Comparison of ENCODE assay signal across 8 mouse cellular contexts in the genomic region with DNA sequence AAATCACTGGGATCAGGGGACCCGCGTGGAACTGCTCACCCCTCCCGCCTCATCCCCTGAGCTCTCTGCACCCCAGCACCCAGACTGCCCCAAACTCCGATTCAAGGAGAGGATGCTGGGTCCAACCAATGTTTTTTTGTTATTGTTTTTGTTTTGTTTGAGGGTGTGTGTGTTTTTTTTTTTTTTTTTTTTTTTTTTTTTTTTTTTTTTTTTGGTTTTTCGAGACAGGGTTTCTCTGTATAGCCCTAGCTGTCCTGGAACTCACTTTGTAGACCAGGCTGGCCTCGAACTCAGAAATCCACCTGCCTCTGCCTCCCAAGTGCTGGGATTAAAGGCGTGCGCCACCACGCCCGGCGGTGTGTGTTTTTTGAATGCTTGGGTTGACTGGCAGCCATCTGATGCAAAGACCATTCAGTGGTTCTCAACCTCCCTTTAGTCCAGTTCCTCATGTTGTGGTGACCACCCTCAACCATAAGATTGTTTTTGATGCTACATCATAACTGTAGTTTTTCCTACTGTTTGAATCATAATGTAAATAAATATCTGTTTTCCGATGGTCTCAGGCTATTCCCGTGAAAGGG.
DNase-seq lines count a peak whose midpoint lies in the region; ATAC-seq and TF ChIP-seq lines count a peak whose summit lies in the region.
"Not testable (repeated sequence)": the region's sequence is repeated elsewhere in the genome, so short reads cannot be mapped to it uniquely, and the experiment has no call there.

No protein-coding gene starts in this region.

- H3K27ac ChIP-seq in cerebellum, adult 2 months (ENCODE audit: insufficient read depth, low read length): 0 out of 2 replicates have a peak overlapping the region, but pooled peaks have one; percentile 5
- peak overlapping the region; percentile 90 for H3K27ac ChIP-seq in forebrain, embryonic 13.5 days
- H3K27ac ChIP-seq in heart, embryonic 15.5 days; intestine, embryonic 16.5 days (ENCODE audit: low read length); thymus, adult 2 months (ENCODE audit: control insufficient read depth, insufficient read depth, low read length): not testable (repeated sequence)
- peak overlapping the region; percentile 6; the same call in 1 of the 2 replicates for H3K27ac ChIP-seq in limb, embryonic 14.5 days (replicated peaks; ENCODE audit: low read depth, low read length)
- H3K27ac ChIP-seq in lung, embryonic 16.5 days (ENCODE audit: low read length): peak overlapping the region; percentile 84
- peak overlapping the region; percentile 54; the same call in 1 of the 2 replicates for H3K27ac ChIP-seq in neural tube, embryonic 11.5 days (ENCODE audit: low read depth, low read length)

- ATAC-seq in forebrain, embryonic 13.5 days; intestine, embryonic 16.5 days; limb, embryonic 14.5 days (ENCODE audit: low FRiP score, low read depth); lung, embryonic 16.5 days (ENCODE audit: low read depth): not testable (repeated sequence)
- 0 out of 2 replicates have a peak, but pooled peaks have one; percentile 10 for ATAC-seq in heart, embryonic 15.5 days (replicated peaks; ENCODE audit: insufficient number of reproducible peaks, insufficient read depth, low FRiP score, low read depth)
- ATAC-seq in neural tube, embryonic 11.5 days (ENCODE audit: insufficient read depth, low FRiP score, low TSS enrichment): 0 out of 2 replicates have a peak, but pooled peaks have one; percentile 1

- WGBS in cerebellum, adult 2 months: 70% methylated on average over 12 of the region's 13 CpGs
- WGBS in forebrain, embryonic 13.5 days: 51% methylated on average over 12 of the region's 13 CpGs
- WGBS in heart, embryonic 15.5 days: 63% methylated on average over 12 of the region's 13 CpGs
- WGBS in intestine, embryonic 16.5 days: 78% methylated on average over 9 of the region's 13 CpGs
- 60% methylated on average over 11 of the region's 13 CpGs for WGBS in limb, embryonic 14.5 days
- 56% methylated on average over 11 of the region's 13 CpGs for WGBS in lung, embryonic 16.5 days
- WGBS in neural tube, embryonic 11.5 days: 63% methylated on average over 11 of the region's 13 CpGs
- 72% methylated on average over 13 of the region's 13 CpGs for WGBS in thymus, adult 2 months

- H3K4me1 ChIP-seq in cerebellum, adult 2 months (ENCODE audit: control insufficient read depth, insufficient read depth, low read length); heart, embryonic 15.5 days (replicated peaks); intestine, embryonic 16.5 days (ENCODE audit: control insufficient read depth, insufficient read depth, low read length); limb, embryonic 14.5 days (ENCODE audit: control insufficient read depth, insufficient read depth, low read length); lung, embryonic 16.5 days (replicated peaks; ENCODE audit: control insufficient read depth, insufficient read depth, low read length); neural tube, embryonic 11.5 days (ENCODE audit: control insufficient read depth, insufficient read depth, low read length): not testable (repeated sequence)
- H3K4me1 ChIP-seq in forebrain, embryonic 13.5 days: peaks cover 26% of the 10 kb centered on the region
- H3K4me1 ChIP-seq in thymus, adult 2 months (replicated peaks; ENCODE audit: control insufficient read depth, insufficient read depth, low read length): peaks cover 11% of the 10 kb centered on the region

- H3K9ac ChIP-seq in forebrain, embryonic 13.5 days: peak overlapping the region; percentile 68
- peak overlapping the region; percentile 51 for H3K9ac ChIP-seq in heart, embryonic 15.5 days
- H3K9ac ChIP-seq in intestine, embryonic 16.5 days (ENCODE audit: low read depth, low read length): peak overlapping the region; percentile 72
- H3K9ac ChIP-seq in limb, embryonic 14.5 days (ENCODE audit: low read depth, low read length, severe bottlenecking): peak overlapping the region; percentile 43
- H3K9ac ChIP-seq in lung, embryonic 16.5 days (ENCODE audit: low read length): peak overlapping the region; percentile 70
- H3K9ac ChIP-seq in neural tube, embryonic 11.5 days (ENCODE audit: low read length): peak overlapping the region; percentile 63

- not testable (repeated sequence) for H3K36me3 ChIP-seq in forebrain, embryonic 13.5 days (ENCODE audit: poor library complexity, severe bottlenecking); heart, embryonic 15.5 days; intestine, embryonic 16.5 days (ENCODE audit: control insufficient read depth, insufficient read depth, low read length); limb, embryonic 14.5 days (ENCODE audit: control insufficient read depth, insufficient read depth, low read length); lung, embryonic 16.5 days (ENCODE audit: control insufficient read depth, insufficient read depth, low read length); neural tube, embryonic 11.5 days (ENCODE audit: control insufficient read depth, insufficient read depth, low read length); thymus, adult 2 months (ENCODE audit: control insufficient read depth, insufficient read depth, low read length)

- not testable (repeated sequence) for H3K9me3 ChIP-seq in forebrain, embryonic 13.5 days (replicated peaks); heart, embryonic 15.5 days (replicated peaks); intestine, embryonic 16.5 days (ENCODE audit: control insufficient read depth, low read length); limb, embryonic 14.5 days (ENCODE audit: control insufficient read depth, low read length); lung, embryonic 16.5 days (ENCODE audit: control insufficient read depth, low read length); neural tube, embryonic 11.5 days (ENCODE audit: control insufficient read depth, low read length)

- TF ChIP-seq POLR2A in cerebellum, adult 2 months (IDR thresholded peaks at IDR 0.05; ENCODE audit: borderline replicate concordance, insufficient read depth, low read length); limb, embryonic 14.5 days (IDR thresholded peaks at IDR 0.05; ENCODE audit: borderline replicate concordance, extremely low read depth, insufficient read depth, insufficient read length); thymus, adult 2 months (IDR thresholded peaks at IDR 0.05; ENCODE audit: control insufficient read depth, extremely low read depth, insufficient read depth, low read length, poor library complexity): not testable (repeated sequence)

- peak overlapping the region; percentile 68 for H3K4me2 ChIP-seq in forebrain, embryonic 13.5 days
- H3K4me2 ChIP-seq in heart, embryonic 15.5 days: peak overlapping the region; percentile 82
- H3K4me2 ChIP-seq in intestine, embryonic 16.5 days (ENCODE audit: low read depth, low read length): peak overlapping the region; percentile 91
- peak overlapping the region; percentile 50 for H3K4me2 ChIP-seq in limb, embryonic 14.5 days (replicated peaks; ENCODE audit: low read depth, low read length, severe bottlenecking)
- H3K4me2 ChIP-seq in lung, embryonic 16.5 days (ENCODE audit: low read depth, low read length): peak overlapping the region; percentile 83
- peak overlapping the region; percentile 53 for H3K4me2 ChIP-seq in neural tube, embryonic 11.5 days (ENCODE audit: low read depth)

- not testable (repeated sequence) for H3K27me3 ChIP-seq in cerebellum, adult 2 months (ENCODE audit: control insufficient read depth, insufficient read depth, low read length); forebrain, embryonic 13.5 days; heart, embryonic 15.5 days; intestine, embryonic 16.5 days (replicated peaks; ENCODE audit: control insufficient read depth, insufficient read depth, low read length); limb, embryonic 14.5 days (ENCODE audit: control insufficient read depth, insufficient read depth, low read length); lung, embryonic 16.5 days (ENCODE audit: control insufficient read depth, insufficient read depth, low read depth, low read length); neural tube, embryonic 11.5 days (ENCODE audit: control insufficient read depth, insufficient read depth, low read length); thymus, adult 2 months (ENCODE audit: control insufficient read depth, insufficient read depth, low read length)

- not testable (repeated sequence) for TF ChIP-seq CTCF in cerebellum, adult 2 months (IDR thresholded peaks at IDR 0.05; ENCODE audit: borderline replicate concordance, insufficient read depth, low read depth, low read length); thymus, adult 2 months (IDR thresholded peaks at IDR 0.05; ENCODE audit: borderline replicate concordance, control insufficient read depth, extremely low read depth, insufficient read depth, low read length, poor library complexity)

- H3K4me3 ChIP-seq in cerebellum, adult 2 months (replicated peaks; ENCODE audit: insufficient read depth, low read depth, low read length): peak overlapping the region; percentile 58
- peak overlapping the region; percentile 36 for H3K4me3 ChIP-seq in forebrain, embryonic 13.5 days
- H3K4me3 ChIP-seq in heart, embryonic 15.5 days: peak overlapping the region; percentile 53
- H3K4me3 ChIP-seq in intestine, embryonic 16.5 days (ENCODE audit: low read length): peak overlapping the region; percentile 56
- peak overlapping the region; percentile 31 for H3K4me3 ChIP-seq in limb, embryonic 14.5 days (replicated peaks; ENCODE audit: low read length)
- peak overlapping the region; percentile 57 for H3K4me3 ChIP-seq in lung, embryonic 16.5 days (ENCODE audit: low read length)
- peak overlapping the region; percentile 26 for H3K4me3 ChIP-seq in neural tube, embryonic 11.5 days (ENCODE audit: low read depth, low read length)
- H3K4me3 ChIP-seq in thymus, adult 2 months (ENCODE audit: control insufficient read depth, insufficient read depth, low read length): peak overlapping the region; percentile 79

- DNase-seq in cerebellum, adult 2 months; limb, embryonic 14.5 days (ENCODE audit: low spot score); neural tube, embryonic 11.5 days (ENCODE audit: low spot score); thymus, adult 2 months: not testable (repeated sequence)

Comparison
In these comparisons a context has a peak if more than half of its experiments do, and no peak if none do; other contexts are left out.
1. H3K4me3 ChIP-seq: peak in every context shown above with its lines; median percentile 79 in thymus, adult 2 months; 58 in cerebellum, adult 2 months; 57 in lung, embryonic 16.5 days; 56 in intestine, embryonic 16.5 days; 53 in heart, embryonic 15.5 days; 36 in forebrain, embryonic 13.5 days; 31 in limb, embryonic 14.5 days; 26 in neural tube, embryonic 11.5 days.